Mouse (Mus musculus) adrenal gland, adult 10 weeks (tissue): ENCODE data around the gene Cpsf2. TPM values are rescaled to one million over a fixed set of nuclear protein-coding genes. Genes with fewer than 3 reads are reported as not detected.

Source experiments
- polyA plus RNA-seq: library from polyadenylated mRNA; stranded (reverse); fragments of 350-450 nt; fragmentation: Illumina TruSeq; extraction: RNeasy Lipid Tissue Mini Kit (QIAGEN cat#74804); gene quantifications from one replicate; pipeline ENCODE4 v1.2.3, GENCODE M21; 2014; ENCODE audit warnings: low read depth, low replicate concordance

Cpsf2 gene
- 59.7 TPM for polyA plus RNA-seq

GRCm38 (mm10) chr12:101975601-101976571 is at the start of gene Cpsf2:
Cpsf2 (plus strand) TSS chr12:101975988.

GRCm38 (mm10) chr12:101957942-101958544 is 17.7 kb upstream of the Cpsf2 start, which contains the start of gene Atxn3:
Atxn3 (minus strand) TSS chr12:101958246.

Other genes with a start within 250 kb of the Cpsf2 start
- gene Fbln5, start 156.9 kb upstream of the Cpsf2 start, polyA plus RNA-seq = 24.0 TPM
- gene Trip11, start 62.7 kb upstream of the Cpsf2 start, polyA plus RNA-seq = 65.8 TPM
- 45.4 TPM for gene Atxn3, start 17.7 kb upstream of the Cpsf2 start, polyA plus RNA-seq
- gene Slc24a4, start 152.7 kb downstream of the Cpsf2 start, polyA plus RNA-seq = not detected